Mouse (Mus musculus) heart, postnatal 0 days (tissue): ENCODE results near the gene Rab4b.

Experiments used
- CTCF ChIP-seq: IDR thresholded peaks from 2 replicates; pipeline ENCODE4 v1.5.1; 2016; ENCODE audit warnings: antibody characterized with exemption, control low read depth, low read depth
- EP300 ChIP-seq: IDR thresholded peaks from 2 replicates; pipeline ENCODE4 v1.6.1; 2016; ENCODE audit warnings: antibody characterized with exemption, low read depth

GRCm38 (mm10) chr7:27158171-27158570 is 20.5 kb downstream of the Rab4b start:
- TF ChIP-seq EP300 (no peak), CTCF (no peak)
